Mouse (Mus musculus): ENCODE data around the gene Rasal2.

Gene Rasal2

DNA sequence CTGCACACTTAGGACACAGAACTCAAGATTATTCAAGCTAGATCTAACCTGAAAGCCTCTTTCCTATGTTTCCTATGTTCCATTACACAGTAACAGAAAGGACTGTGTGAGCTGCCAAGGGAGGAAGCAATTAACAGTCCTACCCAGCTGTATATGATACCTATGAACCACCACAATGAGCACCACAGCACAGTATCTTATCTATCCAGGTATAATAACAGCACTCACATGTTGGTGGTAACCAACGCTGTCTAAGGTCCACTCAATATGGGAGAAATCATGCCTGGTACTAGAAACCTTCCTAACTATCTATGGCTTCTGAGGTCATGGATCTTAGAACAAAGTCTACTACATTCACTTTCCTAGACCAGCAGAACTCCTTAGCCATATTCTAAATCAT, 89.3 kb downstream of the Rasal2 start:
- no peak for DNase-seq

DNA sequence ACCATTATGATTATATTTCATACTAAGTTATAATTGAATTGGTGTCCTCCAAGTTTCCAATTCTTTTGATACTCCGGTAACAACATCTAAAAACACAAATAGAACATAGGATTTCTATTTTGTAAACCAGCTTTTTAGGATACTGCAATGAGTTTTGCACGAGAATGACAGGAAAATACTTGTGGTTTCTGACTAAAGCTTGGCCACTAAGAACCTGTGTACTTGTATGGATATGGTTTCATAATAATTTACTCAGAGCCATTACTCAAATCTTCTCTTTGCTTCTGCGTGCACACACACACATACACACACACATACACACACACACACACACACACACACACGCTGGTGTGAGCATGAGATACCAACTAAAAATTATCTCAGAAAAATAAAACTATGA, 93.5 kb downstream of the Rasal2 start:
- no peak for DNase-seq

DNA sequence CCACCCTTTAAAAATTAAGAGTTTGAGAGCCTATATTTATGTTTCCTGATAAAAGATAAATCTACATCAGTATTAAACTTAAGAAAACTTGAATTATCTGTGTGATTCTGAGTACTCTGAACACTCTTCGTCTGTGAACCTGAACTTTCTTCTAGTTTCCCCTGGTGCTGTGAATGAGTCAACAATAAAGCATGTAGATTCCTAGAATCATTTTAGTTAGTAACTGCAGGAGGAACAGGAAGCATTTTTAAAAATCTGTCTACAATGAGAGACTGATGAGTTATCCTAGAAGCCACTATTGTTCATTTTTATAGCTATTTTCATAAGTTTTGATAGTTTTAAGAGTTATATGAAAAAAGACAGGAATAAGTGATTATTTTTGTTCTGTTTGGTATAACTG, 111.1 kb downstream of the Rasal2 start:
- no peak for DNase-seq

DNA sequence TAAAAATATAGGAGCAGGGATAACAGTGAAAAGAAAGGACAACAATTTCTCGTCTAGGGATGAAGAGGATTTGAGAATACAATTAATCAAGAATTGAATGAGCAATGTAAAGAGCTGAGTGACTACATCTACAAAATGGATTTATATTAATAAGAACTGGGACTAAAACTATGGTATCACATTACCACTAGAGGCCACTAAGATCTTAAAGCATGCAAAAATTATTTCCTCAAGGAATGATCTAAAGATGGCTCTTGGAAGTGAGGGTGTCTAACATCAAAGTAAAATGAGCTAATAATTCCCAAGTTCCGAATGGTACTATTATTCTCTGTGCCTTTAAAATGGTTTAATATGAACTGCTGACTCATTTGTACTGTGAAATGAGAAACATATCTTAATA, 112.8 kb downstream of the Rasal2 start:
- no peak for DNase-seq

DNA sequence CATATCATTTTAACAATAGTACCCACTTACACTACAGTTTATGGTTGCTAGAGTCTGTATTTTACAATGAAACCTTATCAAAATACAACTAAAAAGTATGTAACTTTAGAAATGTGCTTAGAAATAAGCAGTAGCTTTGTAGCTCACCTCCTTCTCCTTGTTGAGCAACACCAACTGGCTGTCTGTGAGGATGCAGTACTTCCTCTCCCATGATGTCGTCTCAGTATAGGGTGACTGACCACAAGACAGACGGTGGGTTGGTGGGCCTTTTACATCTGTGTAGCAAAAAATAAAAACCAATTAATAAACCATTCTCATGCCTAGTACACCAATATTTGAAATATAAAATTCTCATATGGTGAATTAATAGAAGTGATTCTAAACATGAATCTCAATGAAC, 113.4 kb downstream of the Rasal2 start:
- no peak for DNase-seq

DNA sequence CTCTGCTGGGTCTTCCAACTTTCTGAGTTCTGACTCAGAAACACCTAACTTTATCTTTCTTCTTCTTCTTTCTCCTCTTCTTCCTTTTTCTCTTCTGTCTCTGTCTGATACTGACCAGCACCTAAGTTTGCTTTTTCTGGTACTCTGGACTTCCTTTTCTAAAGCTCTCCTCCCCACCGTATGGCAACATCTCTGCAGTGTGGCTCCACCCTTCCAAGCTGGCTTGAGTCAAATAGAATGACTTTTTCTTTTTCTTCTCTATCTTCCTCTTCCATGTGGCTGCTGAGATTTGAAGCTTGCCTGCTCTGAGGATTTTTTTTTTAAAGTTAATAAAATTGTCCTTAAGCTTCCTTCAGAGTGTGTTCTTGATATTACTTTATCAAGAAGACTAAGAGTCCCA, 115.3 kb downstream of the Rasal2 start:
- no peak for DNase-seq

DNA sequence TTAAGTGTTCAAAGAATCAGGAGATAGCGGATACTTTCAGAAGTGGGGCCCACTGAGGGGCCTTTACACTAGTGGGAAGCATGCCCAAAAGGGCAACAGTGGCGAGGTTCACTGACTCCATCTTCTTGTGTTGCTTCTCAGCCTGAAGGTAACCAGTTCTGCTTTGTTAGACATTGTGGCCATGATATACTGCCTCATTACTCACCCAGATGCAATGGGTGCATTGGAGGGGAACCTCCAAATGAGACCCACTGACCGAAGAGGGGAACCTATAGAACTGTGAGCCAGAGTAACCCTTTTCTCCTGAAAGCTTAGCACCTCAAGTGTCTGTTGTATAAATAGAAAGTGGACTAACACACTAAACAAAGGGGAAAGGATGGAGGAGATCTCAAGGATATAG, 116.5 kb downstream of the Rasal2 start:
- no peak for DNase-seq

DNA sequence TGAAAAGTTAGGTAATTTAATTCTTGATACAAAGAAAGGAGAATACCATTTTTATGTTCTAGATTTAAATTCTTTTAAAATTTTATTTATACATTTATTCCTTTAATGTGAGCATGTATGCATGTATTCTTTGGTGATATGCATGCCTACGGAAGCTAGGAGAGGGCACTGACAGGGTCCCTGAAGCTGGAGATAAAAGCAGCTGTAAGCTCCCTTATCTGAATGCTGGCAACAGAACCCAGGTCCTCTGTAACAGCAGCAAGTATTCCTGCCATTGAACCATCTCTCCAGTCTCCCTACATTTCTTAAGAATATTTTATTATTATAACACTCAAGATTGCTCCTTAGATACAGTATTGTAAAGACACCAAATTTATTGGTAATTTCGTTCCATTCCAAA, 122.2 kb downstream of the Rasal2 start:
- no peak for DNase-seq

DNA sequence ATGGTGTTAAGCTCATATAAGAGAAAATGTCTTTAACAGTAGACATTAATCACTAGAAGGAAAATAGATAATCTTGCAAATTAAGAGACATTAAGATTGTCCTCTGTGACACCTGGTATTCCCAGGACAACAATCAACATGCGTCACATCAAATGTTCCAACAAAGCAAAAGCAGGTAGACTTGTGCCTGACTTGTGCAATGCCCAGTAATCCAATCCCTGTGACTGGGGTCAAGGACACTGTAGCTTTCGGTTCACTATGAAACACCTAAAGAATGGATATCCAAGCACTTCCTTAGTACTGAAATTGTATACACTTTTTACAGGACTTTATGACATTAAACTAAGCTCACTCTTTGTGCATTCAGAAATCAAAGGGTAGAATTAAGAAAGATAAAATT, 123.1 kb downstream of the Rasal2 start:
- no peak for DNase-seq

DNA sequence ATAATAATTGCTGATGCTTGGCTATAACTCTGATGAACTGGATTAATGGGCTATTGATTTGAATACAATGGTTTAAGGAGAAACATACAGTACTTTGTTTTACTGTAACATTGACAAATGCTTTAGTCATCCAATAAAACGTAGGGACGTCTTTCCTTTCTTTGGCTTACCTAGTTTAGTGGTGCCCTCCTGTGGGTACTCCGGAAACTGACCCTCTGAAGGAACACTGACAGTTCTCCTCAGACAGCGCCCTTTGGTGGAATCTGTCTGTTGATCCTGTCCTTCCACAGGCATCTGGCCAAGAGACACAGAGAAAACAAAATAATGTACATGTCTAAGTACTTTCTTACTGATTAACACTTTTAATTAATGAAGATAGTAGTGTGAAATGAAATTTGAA, 125.8 kb downstream of the Rasal2 start:
- peak; percentile 15 for DNase-seq

DNA sequence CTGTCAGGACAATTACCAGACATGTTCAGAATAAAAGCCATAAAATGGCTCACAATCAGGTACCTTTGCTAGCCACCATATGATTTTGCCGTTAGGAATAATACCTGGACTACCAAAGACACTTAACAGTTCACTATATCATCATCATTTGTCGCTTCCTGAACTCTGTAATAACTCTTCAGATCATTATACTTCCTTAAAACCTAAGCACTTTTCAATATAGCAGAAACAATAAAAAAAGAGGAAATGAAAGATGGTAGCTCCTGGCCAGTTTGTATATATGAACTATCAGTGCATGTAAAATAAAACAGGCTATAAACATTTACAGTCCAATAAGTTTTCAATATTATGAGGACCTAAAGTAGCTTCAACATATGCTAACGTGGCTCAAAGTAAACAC, 127.0 kb downstream of the Rasal2 start:
- DNase-seq, result no peak

DNA sequence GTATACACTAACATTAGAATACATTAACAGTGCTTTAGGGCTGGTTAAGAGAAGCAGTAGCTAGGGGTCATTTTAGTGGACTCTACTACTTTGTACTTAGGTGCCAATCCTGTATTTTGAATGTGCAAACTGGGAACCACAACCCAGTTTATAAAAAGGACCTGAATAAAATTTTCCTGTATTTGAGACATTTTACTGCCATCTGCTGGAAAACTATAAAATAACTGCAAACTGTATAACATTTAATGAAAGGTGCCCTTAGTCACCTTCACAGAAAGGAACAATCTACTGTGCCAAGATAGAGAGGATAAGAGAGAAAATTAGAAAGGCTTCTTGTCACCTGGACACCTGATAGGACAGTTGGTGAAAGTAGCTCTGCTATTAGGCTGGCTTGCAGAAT, 131.6 kb downstream of the Rasal2 start:
- DNase-seq, result no peak

DNA sequence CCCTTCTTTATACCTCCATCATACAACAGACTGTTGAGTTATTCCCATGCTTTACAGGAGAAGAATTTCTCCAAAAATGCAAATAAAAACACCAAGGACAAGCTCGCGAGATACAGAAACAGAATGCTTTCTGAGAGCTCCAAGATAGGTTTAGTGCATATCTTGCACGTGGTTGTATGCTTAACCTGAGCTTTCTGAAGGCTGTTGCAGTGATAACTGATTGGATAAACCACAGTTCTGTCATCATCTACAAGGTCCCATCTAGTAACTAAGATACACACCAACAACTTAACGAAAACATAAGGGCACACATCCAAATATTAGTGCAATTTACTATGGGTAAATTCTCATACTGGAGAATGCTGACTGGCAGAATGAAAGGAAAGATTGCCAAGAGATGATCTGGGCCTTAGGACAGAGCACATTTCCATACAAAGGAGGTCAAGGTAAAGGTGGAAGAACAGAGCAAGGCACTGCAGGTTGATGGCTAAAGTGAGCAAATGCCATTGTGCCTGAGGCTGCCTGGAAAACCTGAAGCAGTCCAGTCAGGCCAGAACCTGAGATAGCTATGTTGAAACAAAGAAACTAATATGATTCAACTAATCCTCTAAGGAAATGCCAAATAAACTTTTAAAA, 136.6 kb downstream of the Rasal2 start:
- DNase-seq, result no peak

DNA sequence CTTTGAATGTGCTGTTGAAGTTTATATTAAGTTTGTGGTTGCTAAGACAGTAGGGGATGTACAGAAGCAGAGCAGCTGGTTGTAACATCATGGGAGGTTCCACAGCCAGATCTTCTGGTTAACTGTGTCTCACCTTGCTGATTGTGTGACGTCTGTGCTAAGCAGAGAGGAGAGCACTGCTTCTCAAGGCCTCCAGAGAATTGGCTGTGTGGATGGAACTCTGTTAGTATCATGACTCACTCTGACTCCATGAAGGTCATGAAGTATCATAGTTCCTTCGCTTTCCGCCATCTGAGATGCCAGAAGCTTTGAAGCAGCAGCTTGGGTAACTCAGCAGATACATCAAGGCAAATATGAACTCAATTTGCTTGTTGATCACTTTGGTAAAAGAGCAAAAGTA, 144.5 kb downstream of the Rasal2 start:
- DNase-seq, result no peak

DNA sequence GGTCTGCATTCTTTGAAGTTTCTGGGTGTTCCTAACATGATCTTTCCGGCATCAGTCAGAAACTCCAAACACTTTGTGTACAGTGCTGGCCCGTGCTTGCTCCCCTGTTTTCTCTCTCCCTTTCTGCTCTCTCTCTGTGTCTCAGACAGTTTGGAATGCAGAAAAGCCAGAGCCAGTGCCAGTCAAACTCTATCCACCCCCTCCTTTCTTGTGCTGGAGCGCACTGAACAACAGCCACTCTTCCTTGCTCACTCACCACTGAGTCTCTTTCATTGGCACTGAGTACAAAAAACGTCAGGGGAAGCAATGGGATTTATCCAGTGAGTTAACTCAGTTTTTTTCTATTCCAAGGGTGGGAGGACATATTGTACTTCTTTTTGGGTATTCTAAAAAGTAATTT, 155.8 kb downstream of the Rasal2 start:
- DNase-seq, result no peak

DNA sequence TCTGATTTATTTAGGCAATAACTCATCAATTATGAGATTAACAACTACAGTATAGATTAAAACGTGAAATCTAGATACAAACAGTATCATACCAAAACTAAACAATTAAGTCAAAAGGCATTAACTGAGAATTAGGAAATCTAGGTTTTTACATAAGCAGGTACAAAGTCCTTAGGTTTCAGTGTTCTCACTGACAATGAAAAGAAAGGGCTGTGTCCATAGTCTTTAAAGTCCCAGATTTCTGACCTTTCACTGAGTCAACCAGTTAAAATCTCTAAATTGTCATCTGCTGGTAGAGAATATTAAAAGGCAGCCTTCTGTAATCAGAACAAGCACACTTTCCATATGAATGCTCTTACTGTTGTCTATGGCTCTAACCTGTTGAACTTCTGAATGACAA, 156.6 kb downstream of the Rasal2 start:
- no peak for DNase-seq

DNA sequence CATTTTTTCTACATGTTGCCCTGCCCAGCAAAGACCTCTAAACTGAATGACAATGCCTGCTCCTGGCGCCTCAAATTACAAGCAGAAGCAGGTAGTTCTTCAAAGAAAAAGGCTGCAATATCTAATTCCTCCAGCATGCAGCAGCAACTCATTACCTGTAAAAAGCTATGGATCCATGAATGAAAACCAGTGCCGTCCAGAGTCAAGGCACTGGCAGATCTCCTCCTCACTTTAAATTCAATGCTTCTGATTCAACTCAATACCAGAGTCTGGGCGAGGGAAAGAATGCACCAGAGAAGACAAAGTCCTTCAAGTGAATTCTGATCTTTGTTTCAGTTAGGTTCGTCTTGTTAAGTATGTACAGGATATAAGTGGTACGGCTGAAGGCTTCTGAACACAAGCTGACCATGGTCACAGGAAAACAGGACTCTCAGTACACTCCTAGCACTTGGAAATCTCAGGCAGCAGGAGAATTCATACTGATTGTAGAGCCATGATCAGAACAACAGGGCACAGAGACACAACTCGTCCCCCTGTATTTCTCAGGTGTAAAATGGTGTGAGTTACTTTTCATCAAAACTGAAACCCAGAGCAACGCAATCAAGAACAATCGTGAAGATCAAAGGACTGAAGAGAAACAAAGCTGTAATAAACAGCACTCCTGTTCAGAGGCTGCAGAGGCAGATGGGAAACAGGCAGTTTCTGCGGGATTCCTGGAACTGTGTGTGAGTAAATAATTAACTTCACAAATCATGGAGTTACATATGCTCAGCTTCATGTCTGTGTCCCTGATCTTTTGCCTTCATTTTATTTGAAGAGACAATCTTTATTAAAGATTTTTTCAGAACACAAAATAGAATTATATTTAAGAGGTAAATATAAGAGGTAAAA, 158.6 kb downstream of the Rasal2 start:
- DNase-seq, result no peak

DNA sequence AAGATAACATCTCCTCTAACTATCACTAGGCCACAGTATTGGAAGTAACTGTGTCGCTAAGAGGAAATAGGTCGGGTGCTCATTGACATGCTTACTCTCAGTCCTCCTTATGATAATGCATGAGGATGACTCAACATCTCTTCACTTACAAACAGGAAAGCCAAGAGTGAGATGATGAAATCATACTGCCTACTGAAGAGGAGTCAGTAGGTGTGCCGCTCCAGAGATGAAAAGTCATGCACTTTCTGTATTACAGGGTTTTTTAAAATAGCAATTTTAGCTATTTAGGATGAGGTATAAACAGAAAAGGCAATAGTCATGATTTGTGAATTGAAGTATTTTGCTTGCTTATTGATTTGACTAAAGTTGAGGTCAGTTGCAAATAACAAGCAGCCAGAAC, 164.3 kb downstream of the Rasal2 start:
- no peak for DNase-seq

DNA sequence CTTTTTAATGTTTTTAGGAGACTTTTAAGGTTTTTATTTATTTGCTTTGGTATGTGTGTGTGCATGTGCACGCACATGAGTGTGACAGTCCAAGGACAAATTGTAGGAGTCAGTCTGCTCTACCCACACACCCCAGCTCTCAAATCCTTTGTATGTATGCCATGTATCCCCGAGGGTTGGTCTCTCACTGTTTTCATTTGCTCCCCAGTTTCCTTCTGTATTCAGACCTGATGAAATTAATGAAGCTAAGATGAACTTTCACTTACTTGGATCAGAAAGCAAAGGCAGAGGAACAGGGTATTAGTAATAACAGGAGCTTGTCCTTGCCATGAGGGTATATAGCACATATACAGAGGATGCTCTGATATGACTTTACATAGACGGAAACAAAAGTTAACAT, 165.1 kb downstream of the Rasal2 start:
- no peak for DNase-seq

DNA sequence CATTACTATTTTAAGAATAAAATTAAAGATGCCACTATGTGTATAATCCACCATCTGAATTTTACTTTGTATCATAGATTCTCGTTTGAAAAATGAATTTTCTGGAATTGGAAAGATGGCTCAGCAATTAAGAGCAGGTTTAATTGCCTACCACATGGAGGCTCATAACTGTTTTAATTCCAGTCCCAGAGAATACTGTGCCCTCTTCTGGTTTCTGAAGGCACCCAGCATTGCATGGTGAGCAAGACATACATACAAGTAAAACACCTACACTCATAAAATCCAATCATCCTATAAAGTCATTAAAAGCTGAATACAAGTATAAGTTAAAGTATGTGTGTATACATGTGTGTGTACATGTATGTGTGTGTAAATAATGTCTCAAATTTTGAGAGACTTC, 165.6 kb downstream of the Rasal2 start:
- DNase-seq, result no peak

DNA sequence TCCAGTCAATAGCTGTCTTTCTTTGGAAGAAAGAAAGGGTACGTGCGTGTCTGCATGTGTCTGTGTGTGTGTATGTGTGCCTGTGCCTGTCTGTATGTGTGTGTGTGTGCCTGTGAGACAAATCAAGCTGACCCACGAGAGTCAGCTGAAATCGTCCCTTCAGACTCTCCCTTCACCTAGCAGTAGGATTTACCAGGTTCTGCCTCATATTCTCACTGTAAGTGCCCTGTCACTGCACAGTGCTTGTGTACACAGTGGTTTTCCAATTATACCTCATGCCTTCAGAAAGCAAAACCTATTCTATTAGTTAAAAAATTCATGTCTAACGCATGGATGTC, 168.0 kb downstream of the Rasal2 start:
- DNase-seq, result no peak

DNA sequence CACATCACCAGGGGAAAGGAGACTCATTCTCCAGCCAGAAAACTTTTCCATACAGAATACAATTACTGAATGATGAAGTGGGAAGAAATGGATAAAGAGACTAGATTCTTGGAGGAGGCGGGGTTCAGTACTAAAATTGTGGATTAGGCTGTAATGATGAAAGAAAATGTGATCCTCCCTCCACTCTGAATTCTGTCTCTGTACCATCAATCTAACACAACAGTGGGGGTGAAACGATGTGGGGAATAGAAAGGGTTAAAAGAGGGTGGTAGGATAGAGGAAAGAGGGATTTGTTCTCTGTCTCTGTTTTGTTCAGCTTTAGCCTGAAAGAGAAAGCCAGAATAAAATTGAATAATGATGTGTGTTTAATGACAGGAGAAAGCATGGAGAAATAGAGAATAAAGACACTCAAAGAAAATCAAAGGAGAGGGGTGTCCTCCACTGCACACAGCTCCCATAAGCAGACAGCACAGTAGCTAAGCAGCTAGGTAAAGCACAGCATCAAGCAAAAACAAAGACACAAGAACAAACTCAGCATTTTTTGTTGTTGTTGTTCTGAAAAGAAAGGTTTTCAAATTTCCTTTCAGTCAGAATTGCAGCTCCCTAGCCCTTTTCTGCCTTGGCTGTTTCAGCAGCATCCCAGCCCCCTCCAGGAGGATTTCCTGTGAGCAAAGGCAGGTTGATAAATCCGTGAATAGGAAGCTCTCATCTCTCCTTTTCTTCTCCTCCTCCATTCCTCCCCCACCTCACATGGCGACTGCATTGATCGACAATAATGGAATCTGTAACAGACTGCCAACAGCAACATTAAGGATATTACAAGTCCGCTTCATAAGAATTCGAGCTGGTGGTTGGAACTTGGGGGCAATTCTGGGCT, 168.6 kb downstream of the Rasal2 start:
- no peak for DNase-seq

DNA sequence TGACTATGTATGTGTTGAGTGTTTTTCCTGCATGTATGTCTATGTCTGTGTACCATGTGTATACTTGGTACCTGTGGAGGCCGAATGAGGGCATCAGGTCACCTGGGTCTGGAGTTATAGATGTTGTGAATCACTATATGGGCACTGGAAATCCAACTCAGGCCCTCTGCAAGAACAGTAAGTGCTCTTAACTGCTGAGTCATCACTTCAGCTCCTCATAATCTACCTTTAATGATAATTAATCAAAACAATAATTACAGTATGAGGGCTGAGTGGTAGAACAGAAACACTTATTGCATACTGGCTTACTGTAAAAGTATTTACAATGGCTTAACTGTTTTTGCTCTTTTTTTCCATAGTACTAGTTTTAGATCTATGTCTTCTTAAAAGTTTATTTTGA, 172.7 kb downstream of the Rasal2 start:
- no peak for DNase-seq
